Mouse (Mus musculus) stomach, embryonic 16.5 days (tissue): Measurements from ENCODE around the gene Tbc1d22b. TPM values are rescaled to one million over a fixed set of nuclear protein-coding genes. Genes with fewer than 3 reads are reported as not detected.

ENCODE experiments used
- ATAC-seq: fragments of 200-750 bp; cut with Nextera tagmentation; 2 replicates; pipeline ENCODE4 v1.8.0; 2017; ENCODE audit warnings: moderate number of reproducible peaks, moderate TSS enrichment; ENCODE audit not compliant: insufficient read depth, low FRiP score
- H3K27ac ChIP-seq: fragments of 300-500 bp; sonication (generic); 2 replicates; pipeline ENCODE4 v1.5.1; 2014; ENCODE audit warnings: low read length
- H3K27me3 ChIP-seq: fragments of 300-500 bp; sonication (generic); 2 replicates; pipeline ENCODE4 v1.6.1; 2014; ENCODE audit warnings: low read length, control low read depth, mixed read lengths; ENCODE audit not compliant: control insufficient read depth, insufficient read depth
- H3K36me3 ChIP-seq: fragments of 300-500 bp; sonication (generic); 2 replicates; pipeline ENCODE4 v1.6.1; 2014; ENCODE audit warnings: low read length; ENCODE audit not compliant: control insufficient read depth, insufficient read depth
- H3K4me1 ChIP-seq: fragments of 300-500 bp; sonication (generic); 2 replicates; pipeline ENCODE4 v1.6.1; 2014; ENCODE audit warnings: low read length, control low read depth, mixed read lengths; ENCODE audit not compliant: control insufficient read depth, insufficient read depth
- H3K4me2 ChIP-seq: fragments of 300-500 bp; sonication (generic); 2 replicates; pipeline ENCODE4 v1.6.1; 2014; ENCODE audit warnings: low read depth, low read length, mixed read lengths
- H3K4me3 ChIP-seq: fragments of 300-500 bp; sonication (generic); replicated peaks from 2 replicates; pipeline ENCODE4 v1.5.1; 2014; ENCODE audit warnings: mild to moderate bottlenecking, low read length
- H3K9ac ChIP-seq: fragments of 300-500 bp; sonication (generic); 2 replicates; pipeline ENCODE4 v1.6.1; 2014; ENCODE audit warnings: low read length
- H3K9me3 ChIP-seq: fragments of 300-500 bp; sonication (generic); replicated peaks from 2 replicates; pipeline ENCODE4 v1.6.1; 2016; ENCODE audit warnings: low read length, control low read depth; ENCODE audit not compliant: control insufficient read depth
- WGBS: fragments of 180-500 bp; shearing (Covaris S2); extraction: QIAGEN DNeasy Blood & Tissue Kit; methylation state at CpG from one replicate; pipeline ENCODE4 v1.1.7; 2014; 5-methylcytosine and 5-hydroxymethylcytosine counted together
- polyA plus RNA-seq: library from polyadenylated mRNA; unstranded; fragments of >200 nt; fragmentation: Nextera tagmentation; extraction: Ambion mirVana; gene quantifications from 2 replicates; pipeline ENCODE4 v1.2.1, GENCODE M21; 2015

Gene Tbc1d22b
- polyA plus RNA-seq, 1 experiment from 2014 or later, result 12.2 TPM

DNA sequence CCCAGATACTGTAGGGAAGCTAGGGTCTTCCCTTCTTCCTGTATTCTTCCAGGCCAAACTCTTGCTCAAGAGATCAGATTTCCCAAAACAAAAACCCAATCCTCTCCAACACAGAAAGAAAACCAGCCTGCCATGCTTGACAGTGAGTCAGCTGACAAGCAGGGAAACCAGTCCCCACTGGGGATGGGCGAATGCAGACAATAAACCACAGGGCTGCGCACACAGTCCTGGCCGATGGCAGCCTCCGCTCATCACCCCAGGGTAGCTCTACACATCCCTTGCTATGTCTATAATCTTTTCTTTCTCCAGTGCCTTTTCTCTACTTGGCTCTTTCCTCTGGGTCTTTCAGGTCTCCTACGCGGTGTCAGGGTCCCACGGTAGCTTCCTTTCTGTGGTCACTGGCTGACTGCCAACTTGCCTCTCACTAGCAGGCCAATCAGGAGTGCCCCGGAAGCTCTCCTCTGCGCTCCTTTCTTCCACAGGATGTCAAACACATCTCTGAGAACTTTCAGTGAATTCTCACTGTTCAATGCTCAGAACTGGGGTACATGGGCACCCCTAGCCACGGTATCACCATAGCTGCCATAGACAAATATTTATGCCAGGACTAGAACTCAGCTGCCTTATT, 17.7 kb upstream of the Tbc1d22b start:
- no peak overlapping the region for H3K27ac ChIP-seq
- H3K4me2 ChIP-seq, result no peak overlapping the region
- H3K9ac ChIP-seq, result no peak overlapping the region
- H3K4me1 ChIP-seq, result no peaks in the 10 kb centered on the region
- 61% methylated on average over 10 of the region's 10 CpGs for WGBS
- H3K27me3 ChIP-seq, result no peaks in the 10 kb centered on the region
- H3K36me3 ChIP-seq, result no peaks in the 10 kb centered on the region
- ATAC-seq, result no peak
- H3K9me3 ChIP-seq, result no peaks in the 10 kb centered on the region
- no peak overlapping the region for H3K4me3 ChIP-seq

DNA sequence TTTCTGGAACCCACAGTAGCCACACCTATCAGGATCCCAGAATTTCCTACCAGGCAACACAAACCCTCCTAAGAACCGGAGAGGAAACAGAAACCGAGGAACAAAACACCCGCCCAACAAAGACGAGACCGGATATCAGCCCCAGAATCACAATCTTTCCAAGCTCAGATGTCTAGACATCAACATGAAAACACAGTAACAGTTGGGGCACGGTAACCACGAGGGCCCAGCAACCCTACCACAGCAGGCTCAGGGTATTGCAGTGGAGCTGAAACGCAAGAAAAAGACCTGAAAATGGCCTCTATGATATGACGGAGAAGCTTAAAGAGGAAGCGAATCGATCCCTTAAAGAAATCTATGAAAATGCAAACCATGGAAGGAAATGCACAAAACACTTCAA, 15.7 kb upstream of the Tbc1d22b start:
- Histone ChIP-seq H3K36me3 (no peaks in the 10 kb centered on the region), H3K27me3 (no peaks in the 10 kb centered on the region), H3K4me2 (no peak overlapping the region), H3K9me3 (no peaks in the 10 kb centered on the region), H3K9ac (no peak overlapping the region), H3K4me3 (no peak overlapping the region), H3K27ac (no peak overlapping the region), H3K4me1 (no peaks in the 10 kb centered on the region)
- ATAC-seq, result no peak
- 88% methylated on average over 11 of the region's 11 CpGs for WGBS

DNA sequence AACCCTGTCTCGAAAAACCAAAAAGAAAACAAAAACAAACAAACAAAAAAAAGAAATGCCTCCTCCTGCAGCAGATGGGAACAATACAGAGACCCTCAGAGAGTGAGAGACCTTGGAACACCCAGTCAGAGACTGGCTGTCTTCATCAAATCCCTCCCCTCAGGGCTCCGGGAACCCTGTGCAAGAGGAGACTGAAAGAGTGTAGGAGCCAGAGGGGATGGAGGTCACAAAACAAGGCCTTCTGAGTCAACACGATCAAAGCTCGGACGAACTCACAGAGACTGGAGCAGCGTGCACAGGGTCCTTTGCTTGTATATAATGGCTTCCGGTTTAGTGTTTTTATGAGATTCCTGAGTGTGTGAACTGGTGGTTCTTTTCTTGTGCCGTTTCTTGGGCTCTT, 9.2 kb upstream of the Tbc1d22b start:
- H3K27ac ChIP-seq, result no peak overlapping the region
- no peaks in the 10 kb centered on the region for H3K27me3 ChIP-seq
- ATAC-seq, result no peak
- H3K4me2 ChIP-seq, result no peak overlapping the region
- no peak overlapping the region for H3K4me3 ChIP-seq
- no peaks in the 10 kb centered on the region for H3K4me1 ChIP-seq
- H3K9ac ChIP-seq, result no peak overlapping the region
- no peaks in the 10 kb centered on the region for H3K36me3 ChIP-seq
- no peaks in the 10 kb centered on the region for H3K9me3 ChIP-seq
- WGBS, result 88% methylated on average over 8 of the region's 8 CpGs

DNA sequence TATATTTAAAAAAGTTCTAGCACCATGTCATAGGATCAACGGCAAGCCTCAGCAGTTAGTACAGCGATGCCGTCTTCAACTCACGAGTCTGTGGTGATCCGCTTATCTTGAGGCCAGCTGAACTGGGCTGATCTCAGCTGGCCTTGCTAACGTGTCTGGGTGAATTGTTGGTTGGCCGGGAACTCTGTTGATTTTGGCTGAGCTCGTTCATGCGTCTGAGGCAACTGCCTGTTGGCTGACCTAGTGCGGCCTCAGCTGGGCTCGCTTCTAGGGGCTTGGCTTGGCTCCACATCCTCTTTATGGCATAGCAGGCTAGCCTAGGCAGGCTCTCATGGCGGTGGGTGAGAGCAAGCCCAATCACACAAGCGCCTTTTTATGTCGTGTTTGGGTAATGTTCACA, 8.2 kb upstream of the Tbc1d22b start:
- H3K4me3 ChIP-seq, result no peak overlapping the region
- peak; percentile 47; the same call in 1 of the 2 replicates for ATAC-seq
- H3K4me2 ChIP-seq, result no peak overlapping the region
- no peaks in the 10 kb centered on the region for H3K9me3 ChIP-seq
- no peaks in the 10 kb centered on the region for H3K27me3 ChIP-seq
- H3K4me1 ChIP-seq, result no peaks in the 10 kb centered on the region
- no peaks in the 10 kb centered on the region for H3K36me3 ChIP-seq
- no peak overlapping the region; the same call in 1 of the 2 replicates for H3K27ac ChIP-seq
- 50% methylated on average over 14 of the region's 14 CpGs for WGBS
- H3K9ac ChIP-seq, result no peak overlapping the region

DNA sequence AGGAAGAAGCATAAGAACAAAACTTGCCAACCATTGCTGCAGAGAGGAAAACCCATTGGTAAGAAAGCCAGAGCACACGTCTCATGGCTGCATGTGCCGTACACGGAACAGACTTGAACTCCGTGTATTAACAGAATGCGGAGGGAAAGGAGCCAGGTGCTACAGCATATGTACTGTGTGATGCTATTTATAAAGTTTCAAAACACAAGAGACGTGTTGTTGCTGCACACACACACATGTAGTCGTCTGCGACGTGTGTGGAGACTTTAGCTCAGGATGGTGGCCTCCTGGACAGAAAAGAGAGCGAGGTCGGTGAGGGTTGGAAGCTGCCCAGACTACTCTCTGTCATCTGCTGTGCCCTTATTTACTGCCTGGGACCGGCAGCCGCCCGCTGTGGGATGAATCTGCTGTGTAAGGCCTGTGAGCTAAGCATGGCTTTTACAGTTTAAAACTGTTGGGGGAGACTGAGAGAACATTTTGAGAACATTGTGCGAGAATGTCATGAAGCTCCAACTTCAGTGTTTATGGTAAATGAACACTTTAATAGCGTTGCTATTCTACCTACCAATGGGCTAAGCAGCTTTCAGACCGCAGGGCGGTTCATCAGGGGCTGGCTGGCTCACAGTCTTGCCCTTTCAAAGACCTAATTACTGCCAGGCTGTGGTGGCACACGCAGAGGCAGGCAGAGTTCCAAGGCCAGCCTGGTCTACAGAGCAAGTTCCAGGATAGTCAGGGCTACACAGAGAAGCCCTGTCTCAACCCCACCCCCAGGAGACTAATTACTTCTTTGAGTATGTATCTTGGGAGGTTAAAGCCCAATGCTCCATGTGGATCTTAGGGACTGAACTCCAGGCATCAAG, 6.5 kb upstream of the Tbc1d22b start:
- Histone ChIP-seq H3K36me3 (no peaks in the 10 kb centered on the region), H3K9me3 (no peaks in the 10 kb centered on the region), H3K9ac (no peak overlapping the region), H3K27ac (no peak overlapping the region), H3K27me3 (no peaks in the 10 kb centered on the region), H3K4me2 (no peak overlapping the region), H3K4me1 (no peaks in the 10 kb centered on the region), H3K4me3 (no peak overlapping the region)
- ATAC-seq, result no peak
- WGBS, result 86% methylated on average over 19 of the region's 19 CpGs

DNA sequence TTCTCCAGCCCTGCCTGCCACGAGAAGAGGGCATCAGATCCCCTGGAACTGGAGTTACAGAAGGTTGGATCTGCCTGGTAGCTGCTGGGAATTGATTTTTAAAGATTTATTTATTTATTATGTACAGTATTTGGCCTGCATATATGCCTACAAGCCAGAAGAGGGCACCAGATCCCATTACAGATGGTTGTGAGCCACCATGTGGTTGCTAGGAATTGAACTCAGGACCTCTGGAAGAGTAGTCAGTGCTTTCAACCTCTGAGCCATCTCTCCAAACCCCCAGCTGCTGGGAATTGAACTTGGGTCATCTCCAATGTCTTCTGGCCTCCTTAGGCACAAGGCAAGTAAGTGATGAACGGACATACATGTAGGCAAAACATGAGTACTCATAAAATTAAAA, 5.5 kb upstream of the Tbc1d22b start:
- ATAC-seq, result no peak
- no peaks in the 10 kb centered on the region for H3K36me3 ChIP-seq
- whole genome bisulfite sequencing, result 68% methylated on average over 2 of the region's 2 CpGs
- H3K4me3 ChIP-seq, result no peak overlapping the region
- H3K27me3 ChIP-seq, result no peaks in the 10 kb centered on the region
- H3K9ac ChIP-seq, result no peak overlapping the region
- H3K9me3 ChIP-seq, result no peaks in the 10 kb centered on the region
- 0 out of 2 replicates have a peak, but pooled peaks cover 2% of the 10 kb centered on the region for H3K4me1 ChIP-seq
- H3K4me2 ChIP-seq, result no peak overlapping the region
- H3K27ac ChIP-seq, result no peak overlapping the region

DNA sequence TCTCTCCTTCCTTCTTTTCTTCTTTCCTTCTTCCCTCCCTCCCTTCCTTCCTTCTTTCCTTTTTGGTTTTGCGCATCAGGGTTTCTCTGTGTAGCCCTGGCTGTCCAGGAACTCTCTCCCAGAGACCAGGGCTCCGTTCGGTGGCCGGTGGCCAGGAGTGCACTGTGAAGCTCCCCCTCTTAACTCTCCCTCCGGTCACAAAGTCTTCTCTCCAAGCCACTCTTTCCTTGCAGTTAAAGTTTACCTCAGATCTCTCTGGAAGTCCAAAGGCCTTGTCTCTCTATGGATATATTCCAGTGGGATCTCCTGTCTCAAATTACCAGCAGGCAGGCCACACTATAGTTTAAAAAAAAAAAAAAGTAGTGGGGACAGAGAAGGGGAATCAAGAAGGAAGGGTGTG, 4.3 kb upstream of the Tbc1d22b start:
- no peaks in the 10 kb centered on the region for H3K27me3 ChIP-seq
- 90% methylated on average over 5 of the region's 5 CpGs for WGBS
- H3K9ac ChIP-seq, result no peak overlapping the region
- H3K9me3 ChIP-seq, result no peaks in the 10 kb centered on the region
- no peak overlapping the region for H3K4me2 ChIP-seq
- no peaks in the 10 kb centered on the region for H3K36me3 ChIP-seq
- no peak overlapping the region for H3K4me3 ChIP-seq
- peaks cover 7% of the 10 kb centered on the region for H3K4me1 ChIP-seq
- no peak overlapping the region for H3K27ac ChIP-seq
- no peak for ATAC-seq

DNA sequence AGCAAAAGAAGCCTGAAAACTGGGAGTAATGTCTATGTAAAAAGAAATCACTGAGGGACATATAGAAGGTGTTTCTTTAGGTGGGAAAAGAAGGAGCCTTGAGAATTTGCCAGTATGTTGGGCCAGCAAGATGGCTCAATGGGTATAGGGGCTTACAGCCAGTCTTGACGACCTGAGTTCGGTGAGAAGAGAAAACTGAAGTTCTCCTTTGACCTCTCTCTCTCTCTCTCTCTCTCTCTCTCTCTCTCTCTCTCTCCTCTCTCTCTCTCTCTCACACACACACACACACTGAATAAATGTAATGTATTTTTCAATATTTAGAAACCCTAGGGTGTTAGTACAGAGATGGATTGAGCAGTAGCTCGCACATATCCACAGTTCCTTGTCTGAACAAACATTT, 1.1 kb upstream of the Tbc1d22b start:
- no peak overlapping the region for H3K27ac ChIP-seq
- peaks cover 18% of the 10 kb centered on the region for H3K4me1 ChIP-seq
- H3K4me2 ChIP-seq, result no peak overlapping the region
- no peak for ATAC-seq
- H3K9ac ChIP-seq, result no peak overlapping the region
- H3K27me3 ChIP-seq, result no peaks in the 10 kb centered on the region
- H3K4me3 ChIP-seq, result no peak overlapping the region
- 64% methylated on average over 3 of the region's 3 CpGs for WGBS
- no peaks in the 10 kb centered on the region for H3K9me3 ChIP-seq
- H3K36me3 ChIP-seq, result no peaks in the 10 kb centered on the region

DNA sequence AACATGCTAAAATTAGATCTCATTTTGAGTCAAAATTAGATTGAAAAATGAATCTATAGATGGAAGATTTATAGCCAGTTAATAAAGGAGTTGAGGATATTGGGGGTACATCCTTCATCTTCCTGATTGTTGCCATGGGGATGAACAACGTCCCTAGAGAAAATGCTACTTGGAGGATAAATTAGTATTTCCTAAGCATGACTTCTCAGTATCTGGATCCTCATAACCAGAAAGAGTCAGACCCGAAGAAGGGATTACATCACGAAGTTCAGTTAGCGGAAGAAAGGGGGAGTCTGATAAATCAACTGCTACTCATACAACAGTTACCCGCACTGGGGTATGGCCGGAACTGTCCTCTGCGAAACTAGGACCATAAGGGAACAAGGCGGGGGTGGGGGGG, 591 bp upstream of the Tbc1d22b start:
- no peaks in the 10 kb centered on the region for H3K27me3 ChIP-seq
- 49% methylated on average over 8 of the region's 8 CpGs for WGBS
- peak overlapping the region; percentile 97 for H3K4me3 ChIP-seq
- H3K36me3 ChIP-seq, result no peaks in the 10 kb centered on the region
- H3K27ac ChIP-seq, result no peak overlapping the region
- no peaks in the 10 kb centered on the region for H3K9me3 ChIP-seq
- H3K4me2 ChIP-seq, result peak overlapping the region; percentile 85
- no peak overlapping the region for H3K9ac ChIP-seq
- ATAC-seq, result no peak
- peaks cover 18% of the 10 kb centered on the region for H3K4me1 ChIP-seq
